Mouse (Mus musculus) cerebellum, postnatal 14 days (tissue): ENCODE data around the gene Rbbp6.
A peak's percentile ranks its signal among the peaks of the same experiment; 100 is the strongest.

ENCODE experiments used
- DNase-seq, 2 experiments: peaks; one replicate each; pipeline ENCODE4 v3.0.0; 2021; ENCODE audit warnings: mixed read lengths in 2 of 2

The Rbbp6 gene

GRCm38 (mm10) chr7:122972006-122972689 is 6.7 kb downstream of the Rbbp6 start:
- no peak for DNase-seq

- no peak for DNase-seq
Observed at GRCm38 (mm10) chr7:122979514-122979913, 14.0 kb downstream of the Rbbp6 start.

GRCm38 (mm10) chr7:122998189-122998588 is 32.7 kb downstream of the Rbbp6 start:
- no peak for DNase-seq

GRCm38 (mm10) chr7:122999871-123000396 is 34.4 kb downstream of the Rbbp6 start:
- DNase-seq: no peak

DNA sequence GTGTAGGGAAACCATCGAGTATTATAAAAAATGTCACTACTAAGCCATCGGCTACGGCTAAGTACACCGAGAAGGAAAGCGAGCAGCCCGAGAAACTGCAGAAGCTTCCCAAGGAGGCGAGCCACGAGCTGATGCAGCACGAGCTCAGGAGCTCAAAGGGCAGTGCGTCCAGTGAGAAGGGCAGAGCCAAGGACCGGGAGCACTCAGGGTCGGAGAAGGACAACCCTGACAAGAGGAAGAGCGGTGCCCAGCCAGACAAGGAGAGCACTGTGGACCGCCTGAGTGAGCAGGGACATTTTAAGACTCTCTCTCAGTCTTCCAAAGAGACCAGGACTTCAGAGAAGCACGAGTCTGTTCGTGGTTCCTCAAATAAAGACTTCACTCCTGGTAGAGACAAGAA is 35.3 kb downstream of the Rbbp6 start:
- peak in 1 of 2 experiments; percentile 19 for DNase-seq

DNA sequence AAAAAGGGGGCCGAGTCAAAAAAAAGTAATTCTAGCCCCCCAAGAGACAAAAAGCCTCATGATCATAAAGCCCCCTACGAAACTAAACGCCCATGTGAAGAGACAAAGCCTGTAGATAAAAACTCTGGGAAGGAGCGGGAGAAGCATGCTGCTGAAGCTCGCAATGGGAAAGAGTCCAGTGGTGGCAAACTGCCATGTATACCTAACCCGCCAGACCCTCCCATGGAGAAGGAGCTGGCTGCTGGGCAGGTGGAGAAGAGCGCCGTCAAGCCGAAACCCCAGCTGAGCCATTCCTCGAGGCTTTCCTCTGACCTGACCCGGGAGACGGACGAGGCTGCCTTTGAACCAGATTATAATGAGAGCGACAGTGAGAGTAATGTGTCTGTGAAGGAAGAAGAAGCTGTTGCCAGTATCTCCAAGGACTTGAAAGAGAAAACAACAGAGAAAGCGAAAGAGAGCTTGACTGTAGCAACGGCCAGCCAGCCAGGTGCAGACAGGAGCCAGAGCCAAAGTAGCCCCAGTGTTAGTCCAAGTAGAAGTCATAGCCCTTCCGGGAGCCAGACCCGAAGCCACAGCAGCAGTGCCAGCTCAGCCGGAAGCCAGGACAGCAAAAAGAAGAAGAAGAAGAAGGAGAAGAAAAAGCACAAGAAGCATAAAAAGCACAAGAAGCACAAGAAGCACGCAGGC is 36.0 kb downstream of the Rbbp6 start:
- peak; percentile 88 for DNase-seq

DNA sequence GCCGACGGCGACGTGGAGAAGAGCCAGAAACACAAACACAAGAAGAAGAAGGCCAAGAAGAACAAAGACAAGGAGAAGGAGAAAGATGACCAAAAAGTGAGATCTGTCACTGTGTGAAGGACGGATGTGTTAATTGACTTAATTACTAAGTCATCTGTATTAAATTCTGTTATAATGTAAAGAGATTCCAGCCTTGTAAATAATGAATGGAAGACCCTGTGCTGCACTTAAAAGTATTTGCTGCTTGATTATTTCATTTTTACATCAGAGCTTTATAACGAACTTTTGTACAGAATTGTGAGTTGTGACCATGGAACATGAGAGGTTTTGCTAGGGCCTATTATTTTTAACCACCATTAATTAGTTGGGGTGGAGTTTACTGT is 36.5 kb downstream of the Rbbp6 start:
- no peak for DNase-seq

GRCm38 (mm10) chr7:123003207-123003606 is 37.7 kb downstream of the Rbbp6 start:
- no peak for DNase-seq

DNA sequence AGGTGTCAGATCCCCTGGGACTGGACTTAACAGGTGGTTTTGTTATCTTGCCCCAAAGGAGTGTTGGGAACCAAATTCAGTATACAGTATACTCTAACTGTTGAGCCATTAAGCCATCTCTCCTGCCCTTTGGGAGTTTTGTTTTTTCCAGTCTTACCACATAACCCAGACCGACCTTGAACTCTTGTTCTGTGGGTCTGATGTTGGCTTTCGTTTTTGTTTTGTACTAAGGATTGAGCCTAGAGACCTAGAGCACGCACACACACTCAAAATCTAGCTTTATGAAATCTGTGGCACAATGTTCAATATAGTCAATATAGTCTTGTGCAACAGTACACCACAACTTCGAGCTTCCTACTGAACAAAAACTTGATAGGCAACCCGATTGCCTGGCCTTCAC is 39.0 kb downstream of the Rbbp6 start:
- no peak for DNase-seq

- DNase-seq: no peak
Observed at GRCm38 (mm10) chr7:123006251-123006650, 40.8 kb downstream of the Rbbp6 start.

- DNase-seq: no peak
Observed at GRCm38 (mm10) chr7:123007743-123008142, 42.3 kb downstream of the Rbbp6 start.

- peak; percentile 82 to 85 for DNase-seq
Observed at GRCm38 (mm10) chr7:123013466-123013865, 48.0 kb downstream of the Rbbp6 start.

GRCm38 (mm10) chr7:123014729-123015128 is 49.2 kb downstream of the Rbbp6 start:
- DNase-seq: no peak

DNA sequence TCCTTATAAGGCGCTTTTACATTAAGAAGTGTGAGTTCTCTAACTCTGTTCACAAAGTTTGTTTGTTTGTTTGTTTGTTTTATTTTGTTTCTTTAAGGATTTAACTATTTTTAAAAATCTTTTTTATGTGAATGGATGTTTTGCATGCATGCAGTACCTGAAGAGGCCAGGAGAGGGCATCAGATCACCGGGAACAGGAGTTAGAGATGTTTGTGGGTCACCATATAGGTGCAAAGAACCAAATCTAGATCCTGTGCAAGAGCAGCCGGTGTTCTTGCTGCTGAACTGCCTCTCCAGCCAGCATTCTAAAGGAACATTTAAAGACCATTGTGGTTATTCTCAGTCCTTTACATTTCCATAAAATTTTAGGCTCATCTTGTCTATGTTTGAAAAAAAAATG is 52.1 kb downstream of the Rbbp6 start:
- DNase-seq: peak; percentile 51 to 71

DNA sequence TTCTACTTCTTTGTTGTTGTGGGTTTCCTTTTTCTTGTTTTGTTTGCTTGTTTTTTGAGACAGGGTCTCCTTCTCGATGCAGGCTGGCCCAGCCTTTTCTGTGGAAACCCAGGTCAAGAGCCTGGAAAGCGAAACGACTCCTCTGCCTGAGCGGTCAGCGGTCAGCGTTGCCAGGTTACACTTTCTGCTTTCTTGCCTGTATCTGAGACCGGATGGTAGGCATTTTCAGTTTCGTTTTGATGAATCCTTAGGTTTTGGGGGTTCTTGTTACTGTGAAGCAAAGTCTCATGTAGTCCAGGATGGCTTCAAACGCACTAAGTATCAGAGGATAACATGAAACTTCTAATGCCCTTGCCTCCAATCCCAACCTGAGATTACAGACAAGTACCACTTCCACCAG is 59.6 kb downstream of the Rbbp6 start:
- no peak for DNase-seq

DNA sequence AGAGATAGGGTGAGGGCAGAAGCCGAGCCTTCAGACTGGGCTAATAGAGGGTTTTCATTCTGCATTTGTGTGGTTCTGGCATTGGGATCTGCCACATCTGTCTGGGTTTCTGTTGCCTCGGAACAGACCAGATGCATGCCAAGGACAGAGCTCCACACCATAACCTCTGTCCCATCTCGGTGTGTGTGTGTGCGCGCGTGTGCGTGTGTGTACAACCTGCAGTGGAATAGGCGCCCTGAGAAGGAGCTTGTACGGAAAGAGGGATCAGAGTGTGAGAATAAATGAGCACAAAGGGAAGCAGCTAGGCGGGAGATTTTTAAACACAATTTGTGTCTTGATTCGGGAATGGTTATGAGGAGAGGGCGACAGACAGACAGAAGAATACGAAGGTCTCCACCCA is 64.8 kb downstream of the Rbbp6 start:
- peak in 1 of 2 experiments; percentile 28 for DNase-seq

DNA sequence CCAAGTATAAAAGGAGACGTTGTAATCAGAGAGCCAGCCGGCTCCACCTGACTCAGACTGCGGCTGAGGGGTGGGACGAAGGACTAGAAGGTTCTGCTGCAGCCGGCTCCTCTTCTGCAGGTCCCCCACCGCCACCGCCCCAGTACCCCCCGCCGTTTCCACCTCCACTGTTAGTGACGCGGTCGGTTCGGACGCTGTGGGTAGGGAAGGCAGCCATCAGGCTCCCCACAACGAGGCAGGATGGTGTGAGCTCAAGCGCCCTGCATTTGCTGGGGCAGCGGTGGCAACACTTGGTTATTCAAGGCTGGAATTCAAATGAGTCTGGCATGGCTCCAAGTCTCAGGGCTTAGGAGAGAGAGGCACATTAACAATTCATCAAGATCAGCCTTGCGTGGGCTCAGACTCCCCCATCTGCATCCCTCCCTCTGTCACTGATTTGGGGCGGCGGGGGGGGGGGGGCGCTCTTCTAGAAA is 65.3 kb downstream of the Rbbp6 start:
- peak; percentile 74 to 84 for DNase-seq

DNA sequence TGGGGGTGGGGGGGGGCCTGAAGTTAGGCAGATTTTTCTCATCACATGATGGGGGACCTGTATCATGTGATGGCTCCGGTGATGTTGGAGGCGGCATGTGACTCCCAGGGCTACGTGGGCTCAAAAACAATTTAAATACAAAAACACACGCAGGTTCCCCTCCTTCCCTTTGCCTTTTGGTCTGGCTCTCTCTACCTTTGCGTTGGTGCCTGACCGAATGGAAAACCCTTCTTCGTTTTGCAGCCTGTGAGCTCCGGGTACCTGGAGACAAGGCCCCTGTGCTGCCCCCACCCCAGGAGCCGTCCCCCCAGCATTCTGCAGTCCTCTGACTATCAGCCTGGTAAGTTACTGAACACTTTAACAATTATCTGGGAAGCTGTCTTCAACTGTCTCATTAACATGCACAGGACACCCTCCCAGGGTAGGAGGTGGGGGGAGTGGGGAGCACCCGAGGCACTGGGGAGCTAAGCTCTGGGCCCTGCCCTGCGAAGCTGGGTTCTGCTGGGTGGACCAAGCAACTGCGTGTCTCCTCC is 65.8 kb downstream of the Rbbp6 start:
- peak; percentile 43 to 45 for DNase-seq

GRCm38 (mm10) chr7:123035314-123035713 is 69.8 kb downstream of the Rbbp6 start:
- DNase-seq: no peak

DNA sequence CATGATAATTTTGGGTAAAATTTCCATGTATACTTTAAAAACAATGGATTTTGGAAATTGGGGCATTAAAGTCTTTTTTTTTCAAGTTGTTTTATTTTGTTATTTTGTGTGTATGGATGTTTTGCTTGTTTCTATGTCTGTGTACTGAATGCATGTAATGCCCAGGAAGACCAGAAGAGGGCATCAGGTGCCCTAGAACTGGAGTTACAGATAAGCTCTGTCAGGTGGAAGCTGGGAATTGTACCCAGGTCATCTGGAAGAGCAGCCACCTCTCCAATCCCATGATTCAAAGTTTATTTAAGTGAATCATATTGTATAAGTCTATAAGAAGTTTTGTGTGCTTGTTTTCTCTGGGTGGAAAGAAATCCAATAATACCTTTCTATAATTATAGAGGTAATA is 73.8 kb downstream of the Rbbp6 start:
- peak in 1 of 2 experiments; percentile 47 for DNase-seq

- no peak for DNase-seq
Observed at GRCm38 (mm10) chr7:123045146-123045545, 79.7 kb downstream of the Rbbp6 start.

GRCm38 (mm10) chr7:123046473-123047091 is 81.1 kb downstream of the Rbbp6 start:
- no peak for DNase-seq
